Mouse (Mus musculus) thymus, adult 2 months (tissue): ENCODE results near the gene Serpinh1.

Source experiments
- CTCF ChIP-seq: fragments of 200-500 bp; IDR thresholded peaks from 2 replicates; pipeline ENCODE4 v1.5.1; 2012; ENCODE audit warnings: mild to moderate bottlenecking, control low read depth, low read length, moderate library complexity, borderline replicate concordance; ENCODE audit not compliant: control insufficient read depth, poor library complexity, insufficient read depth; ENCODE audit errors: extremely low read depth
- POLR2A ChIP-seq: fragments of 200-500 bp; IDR thresholded peaks from 2 replicates; pipeline ENCODE4 v1.6.1; 2012; ENCODE audit warnings: mild to moderate bottlenecking, low read length, control low read depth, moderate library complexity; ENCODE audit not compliant: control insufficient read depth, poor library complexity, insufficient read depth; ENCODE audit errors: extremely low read depth

DNA sequence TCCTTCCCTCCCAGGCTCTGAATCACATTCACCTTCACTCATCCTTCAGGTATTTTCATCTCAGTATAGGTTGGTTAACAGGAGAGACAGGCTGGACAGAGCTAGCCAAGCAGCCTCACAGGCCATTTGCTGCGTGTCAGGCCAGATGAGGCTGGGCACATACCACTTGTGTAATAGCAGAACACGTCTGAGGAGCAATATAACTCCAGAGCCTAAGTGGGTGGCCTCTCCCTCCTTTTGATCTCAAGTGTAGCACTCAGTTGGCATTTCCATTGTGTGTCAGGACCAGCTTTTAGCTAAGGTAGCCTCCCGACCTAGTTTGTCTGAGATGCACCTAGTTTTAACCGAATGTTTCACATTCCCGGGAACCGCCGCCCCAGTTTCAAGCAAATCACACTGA is 36.8 kb downstream of the Serpinh1 start:
- TF ChIP-seq POLR2A (no peak), CTCF (no peak)
